Mouse (Mus musculus) ES-E14 (cell line): ENCODE measurements around the gene Wdr66. TPM values are rescaled to one million over a fixed set of nuclear protein-coding genes. Genes with fewer than 3 reads are reported as not detected.

Experiments
- DNase-seq: peaks from one replicate; pipeline ENCODE4 v3.0.0-alpha.2; 2013; ENCODE audit warnings: low read depth, low spot score
- H3K27ac ChIP-seq: 2 replicates; pipeline ENCODE4 v1.5.1; 2012; ENCODE audit warnings: low read depth, mild to moderate bottlenecking, low read length, moderate library complexity, mixed read lengths; ENCODE audit not compliant: poor library complexity, insufficient read depth, severe bottlenecking
- H3K36me3 ChIP-seq: 2 replicates; pipeline ENCODE4 v1.6.1; 2012; ENCODE audit warnings: mild to moderate bottlenecking, low read length, moderate library complexity, mixed read lengths; ENCODE audit not compliant: control insufficient read depth, poor library complexity, insufficient read depth, severe bottlenecking
- H3K4me1 ChIP-seq, 2 experiments: fragments of 150-350 bp in 1 of 2; sonication (generic) in 1 of 2; 2 replicates each; pipeline ENCODE4 v1.6.1; 2012; ENCODE audit warnings: low read length in 2 of 2, mild to moderate bottlenecking in 1 of 2, mixed read lengths in 1 of 2; ENCODE audit not compliant: control insufficient read depth in 2 of 2, insufficient read depth in 2 of 2, poor library complexity in 1 of 2
- H3K4me3 ChIP-seq, 2 experiments: fragments of 150-350 bp in 1 of 2; sonication (generic) in 1 of 2; 2 replicates each; pipeline ENCODE4 v1.5.1; 2012; ENCODE audit warnings: low read length in 2 of 2, low read depth in 1 of 2, mild to moderate bottlenecking in 1 of 2, mixed read lengths in 1 of 2; ENCODE audit not compliant: insufficient read depth in 1 of 2, poor library complexity in 1 of 2, severe bottlenecking in 1 of 2
- H3K9ac ChIP-seq: 2 replicates; pipeline ENCODE4 v1.6.1; 2012; ENCODE audit warnings: low read depth, mild to moderate bottlenecking, low read length, mixed read lengths; ENCODE audit not compliant: poor library complexity, insufficient read depth, severe bottlenecking
- H3K9me3 ChIP-seq: fragments of 150-350 bp; sonication (generic); 2 replicates; pipeline ENCODE4 v1.6.1; 2012; ENCODE audit warnings: low read depth, mild to moderate bottlenecking, low read length; ENCODE audit not compliant: control insufficient read depth, insufficient read depth
- CHD2 ChIP-seq: IDR thresholded peaks from 2 replicates; pipeline ENCODE4 v1.6.1; 2014; ENCODE audit warnings: mild to moderate bottlenecking, low read depth, low read length, inconsistent platforms
- HCFC1 ChIP-seq: IDR thresholded peaks from 2 replicates; pipeline ENCODE4 v1.6.1; 2012; ENCODE audit warnings: low read length, inconsistent platforms, borderline replicate concordance; ENCODE audit not compliant: insufficient read depth
- MAFK ChIP-seq: IDR thresholded peaks from 2 replicates; pipeline ENCODE4 v1.6.1; 2014; ENCODE audit warnings: mild to moderate bottlenecking, low read depth, low read length, inconsistent platforms; ENCODE audit not compliant: insufficient read depth
- ZC3H11A ChIP-seq: IDR thresholded peaks from 2 replicates; pipeline ENCODE4 v1.6.1; 2012; ENCODE audit warnings: low read depth, mild to moderate bottlenecking, inconsistent platforms, low read length, borderline replicate concordance
- ZNF384 ChIP-seq: IDR thresholded peaks from 2 replicates; pipeline ENCODE4 v1.6.1; 2012; ENCODE audit warnings: low read depth, low read length, inconsistent platforms
- in situ Hi-C, 2 experiments: fragments of 600-800 bp; cut with MboI; formaldehyde crosslinking; loops; one replicate each; pipeline ENCODE4 v1.15.1; 2025; ENCODE audit warnings: low sequenced_read_pairs in 2 of 2, inconsistent platforms in 1 of 2; ENCODE audit not compliant: unreplicated experiment in 2 of 2
- total RNA-seq: library from RNA; depleted of rRNA; stranded (reverse); fragments of 300-350 nt; gene quantifications from 2 replicates; pipeline ENCODE4 v1.2.3, GENCODE M21; 2012

Gene Wdr66
- total RNA-seq, 1 experiment: 0.36 TPM

- H3K4me3 ChIP-seq: no peak overlapping the region
- 0 out of 4 replicates have a peak, but pooled peaks cover 0 to 4% of the 10 kb centered on the region in 2 experiments for H3K4me1 ChIP-seq
- no peak overlapping the region for H3K27ac ChIP-seq
- DNase-seq: no peak
- no peak overlapping the region for H3K9ac ChIP-seq
- no peaks in the 10 kb centered on the region for H3K36me3 ChIP-seq
- H3K9me3 ChIP-seq: no peaks in the 10 kb centered on the region
- TF ChIP-seq HCFC1: no peak
- TF ChIP-seq CHD2: no peak
- TF ChIP-seq MAFK: no peak
- no peak for TF ChIP-seq ZC3H11A
- no peak for TF ChIP-seq ZNF384
- in situ Hi-C loops: no loop called here
Observed at GRCm38 (mm10) chr5:123251390-123251789, 512 bp upstream of the Wdr66 start.

DNA sequence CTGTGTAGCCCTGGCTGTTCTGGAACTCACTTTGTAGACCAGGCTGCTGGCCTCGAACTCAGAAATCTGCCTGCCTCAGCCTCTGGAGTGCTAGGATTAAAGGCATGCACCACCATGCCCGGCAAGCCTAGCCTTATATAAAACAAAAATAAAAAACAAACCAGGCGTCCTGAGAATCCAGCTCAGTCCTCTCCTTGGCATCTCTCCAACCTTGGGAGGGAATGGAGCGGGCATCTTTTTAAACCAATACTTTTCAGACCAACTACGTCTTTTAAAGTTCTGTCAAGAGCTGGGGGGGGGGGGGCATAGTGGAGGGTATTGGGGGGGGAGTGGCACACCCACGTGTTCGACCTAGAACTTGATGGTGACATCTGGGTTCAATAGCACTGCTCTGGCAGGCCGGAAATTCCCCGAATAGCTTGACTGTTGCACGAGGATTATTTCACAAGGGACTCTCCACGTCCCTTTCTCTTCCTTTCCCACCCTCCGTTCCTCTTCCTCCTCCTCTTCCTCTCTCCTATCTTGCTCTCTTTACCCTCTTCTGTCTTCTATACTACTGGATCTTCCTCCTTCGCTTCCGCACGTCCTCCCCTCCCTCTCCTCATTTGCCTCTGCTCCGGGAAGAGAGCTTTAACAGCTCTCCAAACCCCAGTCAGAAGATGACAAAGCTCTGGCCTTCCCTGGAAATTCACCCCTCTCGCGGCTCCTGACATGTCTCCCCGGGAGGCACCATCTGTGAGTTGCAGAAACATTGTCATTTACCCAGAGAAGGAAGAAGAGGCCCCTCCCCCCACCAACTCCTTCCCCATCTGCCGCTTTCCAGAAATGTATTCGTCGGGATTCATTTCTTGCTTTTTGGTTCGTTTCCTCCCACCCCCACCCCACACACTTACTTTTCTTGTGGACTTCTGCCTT is 5.2 kb downstream of the Wdr66 start:
- no peaks in the 10 kb centered on the region for H3K36me3 ChIP-seq
- DNase-seq: no peak
- H3K9me3 ChIP-seq: no peaks in the 10 kb centered on the region
- no peak overlapping the region for H3K27ac ChIP-seq
- TF ChIP-seq HCFC1 (no peak), ZNF384 (no peak), CHD2 (no peak), MAFK (no peak), ZC3H11A (no peak)
- H3K4me1 ChIP-seq: peaks cover 0 to 4% of the 10 kb centered on the region in 2 experiments; a peak in 2 of 4 replicates
- H3K9ac ChIP-seq: no peak overlapping the region
- in situ Hi-C loops: no loop called here
- no peak overlapping the region for H3K4me3 ChIP-seq

DNA sequence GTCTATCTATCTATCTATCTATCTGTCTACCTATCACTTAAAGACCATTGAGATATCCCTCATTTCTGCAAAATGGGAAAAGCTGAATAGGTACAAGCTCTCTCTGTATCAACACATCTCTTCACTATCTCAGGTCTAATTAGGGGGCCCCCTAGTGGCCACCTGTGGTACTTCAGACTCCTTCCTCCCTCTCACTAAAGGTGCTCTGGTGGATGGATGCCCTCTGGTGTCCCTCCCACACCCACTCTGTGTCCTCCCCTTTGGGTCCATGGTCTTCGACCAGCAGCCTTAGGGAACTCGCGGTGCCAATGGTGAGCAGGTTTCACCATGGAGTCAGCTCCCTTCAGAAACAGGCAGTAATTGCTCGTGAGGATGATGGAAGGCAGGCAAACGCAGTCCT is 7.1 kb downstream of the Wdr66 start:
- peak; percentile 60 for DNase-seq
- in situ Hi-C loops: no loop called here
- peaks cover 0 to 4% of the 10 kb centered on the region in 2 experiments; a peak in 2 of 4 replicates for H3K4me1 ChIP-seq
- H3K36me3 ChIP-seq: no peaks in the 10 kb centered on the region
- TF ChIP-seq HCFC1 (no peak), ZC3H11A (no peak), ZNF384 (no peak), CHD2 (no peak), MAFK (no peak)
- no peak overlapping the region for H3K9ac ChIP-seq
- H3K27ac ChIP-seq: no peak overlapping the region
- no peaks in the 10 kb centered on the region for H3K9me3 ChIP-seq
- no peak overlapping the region for H3K4me3 ChIP-seq

GRCm38 (mm10) chr5:123260698-123261097 is 8.8 kb downstream of the Wdr66 start:
- no peak overlapping the region for H3K4me3 ChIP-seq
- H3K36me3 ChIP-seq: no peaks in the 10 kb centered on the region
- in situ Hi-C loops: no loop called here
- H3K9me3 ChIP-seq: no peaks in the 10 kb centered on the region
- no peak overlapping the region for H3K27ac ChIP-seq
- no peak for DNase-seq
- TF ChIP-seq MAFK (no peak), ZC3H11A (no peak), CHD2 (no peak), ZNF384 (no peak), HCFC1 (no peak)
- no peak overlapping the region for H3K9ac ChIP-seq
- peaks cover 0 to 4% of the 10 kb centered on the region in 2 experiments; a peak in 2 of 4 replicates for H3K4me1 ChIP-seq

GRCm38 (mm10) chr5:123266909-123267308 is 15.0 kb downstream of the Wdr66 start:
- H3K9me3 ChIP-seq: no peaks in the 10 kb centered on the region
- no peak for DNase-seq
- TF ChIP-seq ZNF384 (no peak), HCFC1 (no peak), CHD2 (no peak), ZC3H11A (no peak), MAFK (no peak)
- H3K4me3 ChIP-seq: no peak overlapping the region
- no peaks in the 10 kb centered on the region for H3K4me1 ChIP-seq
- H3K36me3 ChIP-seq: no peaks in the 10 kb centered on the region
- in situ Hi-C loops: no loop called here
- no peak overlapping the region for H3K9ac ChIP-seq
- H3K27ac ChIP-seq: no peak overlapping the region
